ENCODE assay signal across 8 mouse cellular contexts in genomic region chr13:71964366-71964765, GRCm38 (mm10). TPM values are rescaled to one million over a fixed set of nuclear protein-coding genes. Genes with fewer than 3 reads are reported as not detected.
DNase-seq lines count a peak whose midpoint lies in the region; ATAC-seq lines count a peak whose summit lies in the region.

No protein-coding gene starts in this region.

- H3K36me3 ChIP-seq in heart, embryonic 12.5 days = no peaks in the 10 kb centered on the region
- H3K36me3 ChIP-seq in heart, embryonic 16.5 days (ENCODE audit: control insufficient read depth, insufficient read depth) = no peaks in the 10 kb centered on the region
- no peaks in the 10 kb centered on the region; the same call in 1 of the 2 replicates for H3K36me3 ChIP-seq in limb, embryonic 13.5 days
- no peaks in the 10 kb centered on the region for H3K36me3 ChIP-seq in neural tube, embryonic 15.5 days

- WGBS in heart, embryonic 12.5 days = under 1% methylated on average over 13 of the region's 13 CpGs
- 1% methylated on average over 13 of the region's 13 CpGs for WGBS in heart, embryonic 16.5 days
- under 1% methylated on average over 13 of the region's 13 CpGs for WGBS in limb, embryonic 13.5 days
- 8% methylated on average over 13 of the region's 13 CpGs for WGBS in neural tube, embryonic 15.5 days

- no peak for ATAC-seq in heart, embryonic 12.5 days (ENCODE audit: insufficient number of reproducible peaks, low FRiP score)
- no peak for ATAC-seq in heart, embryonic 16.5 days (replicated peaks; ENCODE audit: extremely low read depth, insufficient read depth, low FRiP score)
- no peak for ATAC-seq in limb, embryonic 13.5 days (ENCODE audit: low FRiP score, low read depth)
- no peak for ATAC-seq in neural tube, embryonic 15.5 days (ENCODE audit: low FRiP score)

- no peak for DNase-seq in heart, adult 8-10 months (ENCODE audit: low spot score)
- DNase-seq in frontal cortex, postnatal 25 days (ENCODE audit: low spot score in 2 of 2) = no peak
- no peak for DNase-seq in MN1 (ENCODE audit: low spot score)
- DNase-seq in layer of hippocampus, adult 18-20 months (ENCODE audit: low spot score in 2 of 2) = no peak

- H3K27ac ChIP-seq in heart, embryonic 12.5 days (ENCODE audit: poor library complexity, severe bottlenecking) = peak overlapping the region; percentile 37; the same call in 1 of the 2 replicates
- H3K27ac ChIP-seq in heart, embryonic 16.5 days (ENCODE audit: low read length) = peak overlapping the region; percentile 68
- H3K27ac ChIP-seq in limb, embryonic 13.5 days = no peak overlapping the region
- no peak overlapping the region for H3K27ac ChIP-seq in neural tube, embryonic 15.5 days (replicated peaks)

- peak overlapping the region; percentile 57 for H3K4me3 ChIP-seq in heart, embryonic 12.5 days
- peak overlapping the region; percentile 59 for H3K4me3 ChIP-seq in heart, embryonic 16.5 days (ENCODE audit: low read length)
- peak overlapping the region; percentile 66 for H3K4me3 ChIP-seq in limb, embryonic 13.5 days
- H3K4me3 ChIP-seq in neural tube, embryonic 15.5 days (replicated peaks) = peak overlapping the region; percentile 43; the same call in 1 of the 2 replicates

- peak overlapping the region; percentile 84 for H3K4me2 ChIP-seq in heart, embryonic 12.5 days
- peak overlapping the region; percentile 76 for H3K4me2 ChIP-seq in heart, embryonic 16.5 days (ENCODE audit: low read depth, low read length)
- peak overlapping the region; percentile 83 for H3K4me2 ChIP-seq in limb, embryonic 13.5 days (replicated peaks)
- H3K4me2 ChIP-seq in neural tube, embryonic 15.5 days = peak overlapping the region; percentile 68

- H3K9ac ChIP-seq in heart, embryonic 12.5 days = no peak overlapping the region; the same call in 1 of the 2 replicates
- no peak overlapping the region for H3K9ac ChIP-seq in heart, embryonic 16.5 days (ENCODE audit: low read length)
- no peak overlapping the region for H3K9ac ChIP-seq in limb, embryonic 13.5 days
- H3K9ac ChIP-seq in neural tube, embryonic 15.5 days (replicated peaks) = no peak overlapping the region

- peaks cover 18% of the 10 kb centered on the region for H3K4me1 ChIP-seq in heart, embryonic 12.5 days (replicated peaks)
- 0 out of 2 replicates have a peak, but pooled peaks cover 7% of the 10 kb centered on the region for H3K4me1 ChIP-seq in heart, embryonic 16.5 days (ENCODE audit: control insufficient read depth, insufficient read depth, low read length)
- H3K4me1 ChIP-seq in limb, embryonic 13.5 days = peaks cover 22% of the 10 kb centered on the region
- peaks cover 37% of the 10 kb centered on the region for H3K4me1 ChIP-seq in neural tube, embryonic 15.5 days

- H3K9me3 ChIP-seq in heart, embryonic 12.5 days (replicated peaks) = no peaks in the 10 kb centered on the region
- no peaks in the 10 kb centered on the region for H3K9me3 ChIP-seq in heart, embryonic 16.5 days (replicated peaks; ENCODE audit: control insufficient read depth, low read length)
- H3K9me3 ChIP-seq in limb, embryonic 13.5 days = no peaks in the 10 kb centered on the region
- no peaks in the 10 kb centered on the region for H3K9me3 ChIP-seq in neural tube, embryonic 15.5 days (replicated peaks)

- peaks cover 65% of the 10 kb centered on the region for H3K27me3 ChIP-seq in heart, embryonic 12.5 days (replicated peaks)
- peaks cover 76% of the 10 kb centered on the region for H3K27me3 ChIP-seq in heart, embryonic 16.5 days (ENCODE audit: control insufficient read depth, insufficient read depth, low read length)
- peaks cover 93% of the 10 kb centered on the region for H3K27me3 ChIP-seq in limb, embryonic 13.5 days
- H3K27me3 ChIP-seq in neural tube, embryonic 15.5 days (replicated peaks) = peaks cover 89% of the 10 kb centered on the region

RNA-seq across cellular contexts. Expression of gene Irx1, which starts 0.8 kb away (rescaled TPM):
- polyA plus RNA-seq in heart, embryonic 12.5 days (2016; fragmentation: Nextera tagmentation; extraction: Ambion mirVana) = 2.7 and 3.1 TPM in 2 replicates
- total RNA-seq in heart, adult 8-10 months (2022) = 1 to 10 TPM; 6.4 to 9.3 (median 8.3) TPM
- 1.8 and 2.9 TPM in 2 replicates for polyA plus RNA-seq in heart, embryonic 16.5 days (2015; fragmentation: Nextera tagmentation; extraction: Ambion mirVana)
- polyA plus RNA-seq in limb, embryonic 13.5 days (2015; fragmentation: Nextera tagmentation; extraction: Ambion mirVana) = 6.5 and 9.4 TPM in 2 replicates
- polyA plus RNA-seq in neural tube, embryonic 15.5 days (2015; fragmentation: Nextera tagmentation; extraction: Ambion mirVana) = 1.4 and 3.2 TPM in 2 replicates
- total RNA-seq in layer of hippocampus, adult 18-20 months (2021) = 1 to 10 TPM in 1 of 2 experiments, under 1 TPM in 1; 0.69 to 1.2 TPM

Comparison
In these comparisons a context has a peak if more than half of its experiments do, and no peak if none do; other contexts are left out.
1. H3K27ac ChIP-seq: peak in heart, embryonic 12.5 days (single experiment) and heart, embryonic 16.5 days (single experiment); none in limb, embryonic 13.5 days (single experiment) and neural tube, embryonic 15.5 days (single experiment).
2. Peak in every context shown above with its lines, with median percentiles within 50 percentile points of each other: H3K4me2 ChIP-seq and H3K4me3 ChIP-seq.